Mouse (Mus musculus): ENCODE data around the gene Tmcc3.

DNA sequence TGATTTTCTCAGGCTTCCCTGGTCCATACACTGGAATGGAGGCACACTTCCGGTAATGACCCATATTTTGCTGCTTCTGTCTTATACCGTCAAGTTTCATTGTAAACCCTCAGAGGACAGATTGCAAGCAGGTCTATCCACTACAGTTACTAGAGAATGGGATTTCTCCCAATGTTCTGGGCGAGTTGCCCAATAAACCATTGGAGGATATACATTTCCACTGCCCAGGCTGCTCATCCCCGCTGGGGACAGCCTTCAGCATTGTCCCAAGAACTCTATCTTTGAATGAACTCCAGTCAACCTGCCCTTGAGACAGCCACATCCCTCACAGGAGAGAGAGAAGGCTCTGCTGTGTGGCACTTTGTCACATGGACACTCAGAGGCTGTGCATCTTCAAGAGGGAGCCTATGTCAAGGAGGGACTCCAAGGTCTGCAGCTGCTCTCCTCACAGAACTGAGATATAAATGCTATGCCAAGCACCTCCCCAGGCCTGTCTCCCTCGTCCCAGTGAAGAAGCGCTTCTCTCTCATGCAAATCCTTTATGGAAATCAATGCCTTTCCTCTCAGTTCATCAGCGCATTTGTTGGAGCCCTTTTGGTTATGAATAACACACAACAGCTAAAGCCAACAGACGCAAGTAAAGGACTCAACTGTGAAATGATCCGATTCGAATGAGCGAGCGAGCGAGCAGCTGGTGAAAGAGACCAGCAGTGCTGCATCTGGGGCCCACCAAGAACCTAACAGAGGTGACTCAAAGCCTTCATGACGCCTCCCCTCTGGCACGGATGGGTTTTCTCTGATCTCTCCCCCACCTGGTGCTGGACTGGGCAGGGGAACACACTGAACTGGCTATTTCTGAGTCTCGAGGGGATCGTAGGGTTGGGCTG lies 45.9 kb upstream of the Tmcc3 start:
- TF ChIP-seq CTCF (IDR thresholded peaks at IDR 0.05; ENCODE audit: extremely low read depth, insufficient read depth, insufficient read length, insufficient replicate concordance), result no peak
- TF ChIP-seq POLR2A (IDR thresholded peaks at IDR 0.05; ENCODE audit: low read depth, low read length), result no peak
